Mouse (Mus musculus) forebrain, embryonic 16.5 days (tissue): Measurements from ENCODE around the gene Abcc5. TPM values are rescaled to one million over a fixed set of nuclear protein-coding genes. Genes with fewer than 3 reads are reported as not detected.

Experiments used
- ATAC-seq: fragments of 200-750 bp; cut with Nextera tagmentation; 2 replicates; pipeline ENCODE4 v1.8.0; 2017; ENCODE audit warnings: mild to moderate bottlenecking, moderate library complexity
- H3K27ac ChIP-seq: fragments of 300-500 bp; sonication (generic); 2 replicates; pipeline ENCODE4 v1.5.1; 2014; ENCODE audit warnings: low read length, control low read depth
- H3K27me3 ChIP-seq: fragments of 300-500 bp; sonication (generic); replicated peaks from 2 replicates; pipeline ENCODE4 v1.6.1; 2014; ENCODE audit warnings: low read length; ENCODE audit not compliant: control insufficient read depth, insufficient read depth
- H3K36me3 ChIP-seq: fragments of 300-500 bp; sonication (generic); 2 replicates; pipeline ENCODE4 v1.6.1; 2014; ENCODE audit not compliant: control insufficient read depth, insufficient read depth
- H3K4me1 ChIP-seq: fragments of 300-500 bp; sonication (generic); replicated peaks from 2 replicates; pipeline ENCODE4 v1.6.1; 2014; ENCODE audit warnings: low read length; ENCODE audit not compliant: control insufficient read depth, insufficient read depth
- H3K4me2 ChIP-seq: fragments of 300-500 bp; sonication (generic); 2 replicates; pipeline ENCODE4 v1.6.1; 2014; ENCODE audit warnings: mild to moderate bottlenecking, low read length, control low read depth
- H3K4me3 ChIP-seq: fragments of 300-500 bp; sonication (generic); replicated peaks from 2 replicates; pipeline ENCODE4 v1.5.1; 2014; ENCODE audit warnings: mild to moderate bottlenecking, low read length, control low read depth
- H3K9ac ChIP-seq: fragments of 300-500 bp; sonication (generic); replicated peaks from 2 replicates; pipeline ENCODE4 v1.6.1; 2014; ENCODE audit warnings: low read depth, low read length, control low read depth
- H3K9me3 ChIP-seq: fragments of 300-500 bp; sonication (generic); 2 replicates; pipeline ENCODE4 v1.6.1; 2016; ENCODE audit warnings: low read length; ENCODE audit not compliant: control insufficient read depth
- WGBS: fragments of 180-500 bp; shearing (Covaris S2); extraction: QIAGEN DNeasy Blood & Tissue Kit; methylation state at CpG from one replicate; pipeline ENCODE4 v1.1.7; 2014; 5-methylcytosine and 5-hydroxymethylcytosine counted together
- polyA plus RNA-seq: library from polyadenylated mRNA; unstranded; fragments of >200 nt; fragmentation: Nextera tagmentation; extraction: Ambion mirVana; gene quantifications from 2 replicates; pipeline ENCODE4 v1.2.1, GENCODE M21; 2015

Abcc5 gene
- polyA plus RNA-seq, 1 experiment from 2014 or later = 185 TPM

- Histone ChIP-seq H3K4me1 (peaks cover 16% of the 10 kb centered on the region), H3K9me3 (no peaks in the 10 kb centered on the region), H3K4me2 (peak within 1 kb of the TSS; percentile 76), H3K36me3 (peaks cover 2% of the 10 kb centered on the region; the same call in 1 of the 2 replicates), H3K27me3 (no peaks in the 10 kb centered on the region), H3K4me3 (peak within 1 kb of the TSS; percentile 72), H3K27ac (no peak within 1 kb of the TSS), H3K9ac (peak within 1 kb of the TSS; percentile 74)
- under 1% methylated on average over 52 of the region's 52 CpGs for whole genome bisulfite sequencing
- peak; percentile 87 for ATAC-seq
These were observed 124.2 kb downstream of the Abcc5 start, which contains the start of gene Parl for GRCm38 (mm10) chr16:20301770-20302649. TSS of gene Parl (minus strand) at chr16:20302387.

- Histone ChIP-seq H3K27me3 (no peaks in the 10 kb centered on the region), H3K4me3 (no peak overlapping the region), H3K4me2 (no peak overlapping the region), H3K9ac (no peak overlapping the region), H3K27ac (no peak overlapping the region), H3K9me3 (no peaks in the 10 kb centered on the region), H3K4me1 (peaks cover 16% of the 10 kb centered on the region), H3K36me3 (peaks cover 14% of the 10 kb centered on the region; the same call in 1 of the 2 replicates)
- ATAC-seq = no peak
- 97% methylated on average over 2 of the region's 2 CpGs for WGBS
These were observed 126.1 kb downstream of the Abcc5 start for GRCm38 (mm10) chr16:20300076-20300475.

Other genes with a start within 250 kb of the Abcc5 start
- gene Map6d1, start 185.0 kb downstream of the Abcc5 start, polyA plus RNA-seq = 2.8 and 4.3 TPM in 2 replicates
- gene Parl, start 124.0 kb downstream of the Abcc5 start, polyA plus RNA-seq = 82.3 and 86.6 TPM in 2 replicates
- gene Cyp2ab1, start 101.0 kb downstream of the Abcc5 start, polyA plus RNA-seq = not detected in 2 replicates
- 104 and 107 TPM in 2 replicates for gene Eif2b5, start 72.4 kb upstream of the Abcc5 start, polyA plus RNA-seq
- 30.6 and 37.0 TPM in 2 replicates for gene Dvl3, start 90.6 kb upstream of the Abcc5 start, polyA plus RNA-seq
- gene Ap2m1, start 109.1 kb upstream of the Abcc5 start, polyA plus RNA-seq = 1,152 and 1,198 TPM in 2 replicates
- gene Abcf3, start 122.2 kb upstream of the Abcc5 start, polyA plus RNA-seq = 77.8 and 84.6 TPM in 2 replicates
- 5.4 and 7.3 TPM in 2 replicates for gene Vwa5b2, start 163.1 kb upstream of the Abcc5 start, polyA plus RNA-seq
- 15.4 and 16.4 TPM in 2 replicates for gene Eef1akmt4, start 185.2 kb upstream of the Abcc5 start, polyA plus RNA-seq
- gene Gm49333, start 185.2 kb upstream of the Abcc5 start, polyA plus RNA-seq = not detected in 2 replicates
- gene Alg3, start 185.3 kb upstream of the Abcc5 start, polyA plus RNA-seq = 30.9 and 34.0 TPM in 2 replicates
- gene Camk2n2, start 194.9 kb upstream of the Abcc5 start, polyA plus RNA-seq = 18.8 and 22.5 TPM in 2 replicates
- gene Ece2, start 203.4 kb upstream of the Abcc5 start, polyA plus RNA-seq = 12.4 and 17.0 TPM in 2 replicates
- 401 and 408 TPM in 2 replicates for gene Psmd2, start 225.3 kb upstream of the Abcc5 start, polyA plus RNA-seq
- 131 and 142 TPM in 2 replicates for gene Eif4g1, start 241.9 kb upstream of the Abcc5 start, polyA plus RNA-seq